ENCODE assay signal across 28 mouse cellular contexts in the genomic region with DNA sequence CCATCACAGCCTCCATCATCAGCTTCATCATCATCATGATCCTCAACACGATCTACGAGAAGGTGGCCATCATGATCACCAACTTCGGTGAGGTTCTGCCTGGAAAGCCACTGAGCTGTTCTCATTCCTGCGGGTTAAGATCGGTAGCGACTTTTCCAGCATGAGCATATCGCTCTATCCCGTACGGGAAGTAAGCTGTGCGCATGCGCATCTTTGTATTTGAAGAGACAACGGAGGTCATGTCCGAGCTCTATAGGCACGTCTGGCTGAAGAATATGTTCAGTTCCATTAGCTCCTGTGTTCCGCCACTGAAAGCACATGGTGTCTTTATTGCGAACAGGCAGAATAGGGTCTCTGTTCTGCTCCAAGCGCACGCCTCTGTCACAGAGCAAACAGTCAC.
DNase-seq lines count a peak whose midpoint lies in the region; TF ChIP-seq lines count a peak whose summit lies in the region.
"Had no signal": no experiment of that assay in that cellular context is flagged by ENCODE, and none has a peak within 500 bp of the region (broad histone marks: within the 10 kb centered on the region; RNA-seq: fewer than 3 reads in every experiment).

No protein-coding gene starts in this region.

- no peak for DNase-seq in testis, postnatal 10 days (ENCODE audit: low spot score)
- peak; percentile 83 for DNase-seq in R1 (ENCODE audit: low read depth, low spot score)
- DNase-seq in testis, postnatal 14 days (ENCODE audit: low spot score): peak; percentile 46
- no peak for DNase-seq in cerebellum, postnatal 10 days
- no peak for DNase-seq in left cerebral cortex, postnatal 10 days (ENCODE audit: extremely low spot score in 1 of 2, low spot score in 2 of 2)
- DNase-seq: adrenal gland, postnatal 10 days; adrenal gland, postnatal 36 days; cerebellum, adult 11 months; cerebellum, adult 2 months; cerebellum, adult 9-11 months; cerebellum, postnatal 36 days; embryo, embryonic 11 days; gastrocnemius, postnatal 25 days; heart, postnatal 10 days; heart, postnatal 36 days had no signal

- H3K36me3 ChIP-seq in testis, adult 2 months (ENCODE audit: control insufficient read depth, insufficient read depth, low read length): no peaks in the 10 kb centered on the region
- H3K36me3 ChIP-seq: G1E had no signal

- H3K4me3 ChIP-seq in testis, adult 2 months (ENCODE audit: control insufficient read depth, low read depth, low read length): peak overlapping the region; percentile 79
- H3K4me3 ChIP-seq: embryonic facial prominence, embryonic 10.5 days; embryonic facial prominence, embryonic 13.5 days; erythroblast, embryonic 14.5 days; forebrain, embryonic 12.5 days; forebrain, embryonic 15.5 days; heart, embryonic 12.5 days; heart, embryonic 15.5 days; hindbrain, embryonic 10.5 days; hindbrain, embryonic 13.5 days; intestine, embryonic 15.5 days had no signal

- H3K27me3 ChIP-seq in testis, adult 2 months (ENCODE audit: control insufficient read depth, insufficient read depth, low read length): no peaks in the 10 kb centered on the region
- H3K27me3 ChIP-seq: embryonic facial prominence, embryonic 13.5 days; forebrain, embryonic 12.5 days; forebrain, embryonic 15.5 days; heart, embryonic 12.5 days; heart, embryonic 15.5 days; hindbrain, embryonic 13.5 days; intestine, embryonic 15.5 days; Patski had no signal

- H3K27ac ChIP-seq in testis, adult 2 months (ENCODE audit: control insufficient read depth, insufficient read depth, low read depth, low read length): no peak overlapping the region
- H3K27ac ChIP-seq: embryonic facial prominence, embryonic 10.5 days; embryonic facial prominence, embryonic 13.5 days; forebrain, embryonic 12.5 days; forebrain, embryonic 15.5 days; heart, embryonic 15.5 days; hindbrain, embryonic 10.5 days; hindbrain, embryonic 13.5 days; intestine, embryonic 15.5 days had no signal

- TF ChIP-seq CTCF in testis, adult 2 months (IDR thresholded peaks at IDR 0.05; ENCODE audit: control insufficient read depth, insufficient read depth, insufficient replicate concordance, low read depth, low read length): no peak

- H3K4me1 ChIP-seq in testis, adult 2 months (ENCODE audit: control insufficient read depth, insufficient read depth, low read length): peaks cover 2% of the 10 kb centered on the region; the same call in 1 of the 2 replicates
- H3K4me1 ChIP-seq: intestine, embryonic 15.5 days had no signal

- intact Hi-C loops in left cerebral cortex, postnatal 10 days (cut with DNase I): no loop called here

- no peak for TF ChIP-seq POLR2A in testis, adult 2 months (IDR thresholded peaks at IDR 0.05; ENCODE audit: control insufficient read depth, low read depth, low read length)

Comparison
In these comparisons a context has a peak if more than half of its experiments do, and no peak if none do; other contexts are left out.
1. DNase-seq: peak in R1 (single experiment) and testis, postnatal 14 days (single experiment); none in testis, postnatal 10 days (single experiment), cerebellum, postnatal 10 days (0 of 2) and left cerebral cortex, postnatal 10 days (0 of 2).